In genomic region chr16:92340612-92341511, GRCm38 (mm10) we compare ENCODE assay signal across 8 mouse cellular contexts. TPM values are rescaled to one million over a fixed set of nuclear protein-coding genes. Genes with fewer than 3 reads are reported as not detected.
DNase-seq lines count a peak whose midpoint lies in the region; ATAC-seq lines count a peak whose summit lies in the region.

No protein-coding gene starts in this region.

- intact Hi-C loops in left cerebral cortex, postnatal 14 days (cut with DNase I) = loop anchor here (2.0 kb wide), 1 partner anchor 116 kb away; no protein-coding TSS in a partner anchor

- peak; percentile 82 for DNase-seq in adipocyte (ENCODE audit: low spot score)
- DNase-seq in cerebellum, postnatal 14 days = peak; percentile 88 to 91
- DNase-seq in frontal cortex, postnatal 25 days (ENCODE audit: low spot score in 2 of 2) = peak; percentile 42 to 63
- DNase-seq in hindlimb bud, embryonic 11.5 days (ENCODE audit: extremely low spot score, low read depth, low spot score) = peak; percentile 66
- peak; percentile 71 to 78 for DNase-seq in left cerebral cortex, postnatal 14 days (ENCODE audit: low spot score in 2 of 2)
- DNase-seq in right cerebral cortex, postnatal 14 days = peak; percentile 76

- peak; percentile 90 for ATAC-seq in megakaryocyte-erythroid progenitor cell, adult 5-6 weeks (replicated peaks; ENCODE audit: low FRiP score, low TSS enrichment, poor library complexity, severe bottlenecking)
- ATAC-seq in erythroid progenitor cell, adult 5-6 weeks (replicated peaks; ENCODE audit: low FRiP score, poor library complexity, severe bottlenecking) = no peak

RNA-seq across cellular contexts. Expression of gene Kcne1, which starts 18.4 kb away (rescaled TPM):
- total RNA-seq in left cerebral cortex, postnatal 14 days (2021) = not detected
- total RNA-seq in megakaryocyte-erythroid progenitor cell, adult 5-6 weeks (2014; fragmentation: Nextera tagmentation) = not detected in 2 replicates
- total RNA-seq in megakaryocyte-erythroid progenitor cell, adult 5-6 weeks (2017) = not detected in 2 replicates
- not detected in 2 replicates for total RNA-seq in erythroid progenitor cell, adult 5-6 weeks (2015; ENCODE audit: low replicate concordance)
- total RNA-seq in erythroid progenitor cell, adult 5-6 weeks (2017; ENCODE audit: low replicate concordance) = not detected in 2 replicates

RNA-seq across cellular contexts. Expression of gene Fam243, which starts 19.6 kb away (rescaled TPM):
- not detected for total RNA-seq in left cerebral cortex, postnatal 14 days (2021)
- not detected in 2 replicates for total RNA-seq in megakaryocyte-erythroid progenitor cell, adult 5-6 weeks (2014; fragmentation: Nextera tagmentation)
- not detected in 2 replicates for total RNA-seq in megakaryocyte-erythroid progenitor cell, adult 5-6 weeks (2017)
- total RNA-seq in erythroid progenitor cell, adult 5-6 weeks (2015; ENCODE audit: low replicate concordance) = not detected in 2 replicates
- total RNA-seq in erythroid progenitor cell, adult 5-6 weeks (2017; ENCODE audit: low replicate concordance) = not detected in 2 replicates

RNA-seq across cellular contexts. Expression of gene Smim11, which starts 39.8 kb away (rescaled TPM):
- total RNA-seq in left cerebral cortex, postnatal 14 days (2021) = 10 to 100 TPM; 13.4 to 15.3 TPM
- total RNA-seq in megakaryocyte-erythroid progenitor cell, adult 5-6 weeks (2014; fragmentation: Nextera tagmentation) = 83.4 and 84.1 TPM in 2 replicates
- total RNA-seq in megakaryocyte-erythroid progenitor cell, adult 5-6 weeks (2017) = 161 and 180 TPM in 2 replicates
- 7.5 and 50.1 TPM in 2 replicates for total RNA-seq in erythroid progenitor cell, adult 5-6 weeks (2015; ENCODE audit: low replicate concordance)
- 20.7 and 28.7 TPM in 2 replicates for total RNA-seq in erythroid progenitor cell, adult 5-6 weeks (2017; ENCODE audit: low replicate concordance)

RNA-seq across cellular contexts. Expression of gene Kcne2, which starts 48.7 kb away (rescaled TPM):
- under 1 TPM; 0.42 to 0.66 TPM for total RNA-seq in left cerebral cortex, postnatal 14 days (2021)
- total RNA-seq in megakaryocyte-erythroid progenitor cell, adult 5-6 weeks (2014; fragmentation: Nextera tagmentation) = not detected in 2 replicates
- not detected in 2 replicates for total RNA-seq in megakaryocyte-erythroid progenitor cell, adult 5-6 weeks (2017)
- not detected in 2 replicates for total RNA-seq in erythroid progenitor cell, adult 5-6 weeks (2015; ENCODE audit: low replicate concordance)
- total RNA-seq in erythroid progenitor cell, adult 5-6 weeks (2017; ENCODE audit: low replicate concordance) = not detected in 2 replicates
